In genomic region chr8:73354201-73354881, GRCm38 (mm10) we compare ENCODE assay signal across 8 mouse cellular contexts. TPM values are rescaled to one million over a fixed set of nuclear protein-coding genes. Genes with fewer than 3 reads are reported as not detected.
DNase-seq lines count a peak whose midpoint lies in the region; ATAC-seq lines count a peak whose summit lies in the region.

No protein-coding gene starts in this region.

- H3K36me3 ChIP-seq in intestine, embryonic 15.5 days, result no peaks in the 10 kb centered on the region

- H3K27ac ChIP-seq in intestine, embryonic 15.5 days, result peak overlapping the region; percentile 77

- no peaks in the 10 kb centered on the region for H3K9me3 ChIP-seq in intestine, embryonic 15.5 days

- intact Hi-C loops in left cerebral cortex, postnatal 36 days (cut with DNase I), result loop anchor here (2.0 to 10.0 kb wide), 5 partner anchors 122 to 1568 kb away; no protein-coding TSS in a partner anchor

- H3K4me3 ChIP-seq in intestine, embryonic 15.5 days (replicated peaks), result peak overlapping the region; percentile 92

- H3K27me3 ChIP-seq in intestine, embryonic 15.5 days (replicated peaks), result no peaks in the 10 kb centered on the region

- peak; percentile 13 for ATAC-seq in intestine, embryonic 15.5 days
- ATAC-seq in megakaryocyte-erythroid progenitor cell, adult 5-6 weeks (replicated peaks; ENCODE audit: low FRiP score, low TSS enrichment, poor library complexity, severe bottlenecking), result 0 out of 2 replicates have a peak, but pooled peaks have one; percentile 19

- peak overlapping the region; percentile 50 for H3K9ac ChIP-seq in intestine, embryonic 15.5 days

- peak; percentile 26 for DNase-seq in adrenal gland, adult 8-10 months
- peak; percentile 74 for DNase-seq in embryo, embryonic 10 days (ENCODE audit: low spot score)
- DNase-seq in gastrocnemius, postnatal 25 days, result peak; percentile 57
- DNase-seq in left cerebral cortex, postnatal 36 days (ENCODE audit: low spot score in 2 of 2), result peak; percentile 80 to 84
- DNase-seq in right cerebral cortex, postnatal 36 days (ENCODE audit: low spot score in 2 of 2), result peak; percentile 72 to 75
- no peak for DNase-seq in c-Kit-positive CD71-positive TER-119-positive erythroid progenitor cells, embryonic 14.5 days (ENCODE audit: low spot score)

- WGBS in intestine, embryonic 15.5 days, result under 1% methylated on average over 25 of the region's 25 CpGs

- H3K4me2 ChIP-seq in intestine, embryonic 15.5 days (replicated peaks), result peak overlapping the region; percentile 93

- H3K4me1 ChIP-seq in intestine, embryonic 15.5 days (replicated peaks), result peaks cover 13% of the 10 kb centered on the region

RNA-seq across cellular contexts. Expression of gene Large1, which starts 1.0 kb away (rescaled TPM):
- 10 to 100 TPM; 27.9 to 31.7 (median 29.1) TPM for total RNA-seq in adrenal gland, adult 8-10 months (2022)
- 10 to 100 TPM; 19.8 to 23.3 TPM for total RNA-seq in gastrocnemius, postnatal 25 days (2021)
- 5.8 and 6.5 TPM in 2 replicates for polyA plus RNA-seq in intestine, embryonic 15.5 days (2015; fragmentation: Nextera tagmentation; extraction: Ambion mirVana)
- total RNA-seq in left cerebral cortex, postnatal 36 days (2021), result 100 to 1,000 TPM; 151 to 163 TPM
- total RNA-seq in megakaryocyte-erythroid progenitor cell, adult 5-6 weeks (2014; fragmentation: Nextera tagmentation), result 1.5 TPM in 2 replicates
- 0.66 and 0.88 TPM in 2 replicates for total RNA-seq in megakaryocyte-erythroid progenitor cell, adult 5-6 weeks (2017)

Comparison
In these comparisons a context has a peak if more than half of its experiments do, and no peak if none do; other contexts are left out.
1. RNA of gene Large1, which starts 1.0 kb away (total RNA-seq): 151 to 163 TPM in left cerebral cortex, postnatal 36 days, 27.9 to 31.7 TPM in adrenal gland, adult 8-10 months and 19.8 to 23.3 TPM in gastrocnemius, postnatal 25 days; 0.66 to 1.5 TPM in megakaryocyte-erythroid progenitor cell, adult 5-6 weeks; every median in the first group is over 4 times any median in the second.